Mouse (Mus musculus): ENCODE measurements around the gene Agbl2.

Gene Agbl2

GRCm38 (mm10) chr2:90874025-90874424, 91.5 kb downstream of the Agbl2 start:
- DNase-seq: no peak

- DNase-seq: no peak
Measured at GRCm38 (mm10) chr2:90875239-90875638, 92.7 kb downstream of the Agbl2 start.

- no peak for DNase-seq
Measured at GRCm38 (mm10) chr2:90877584-90878259, 95.2 kb downstream of the Agbl2 start.

- no peak for DNase-seq
Measured at GRCm38 (mm10) chr2:90879419-90879818, 96.9 kb downstream of the Agbl2 start.

DNA sequence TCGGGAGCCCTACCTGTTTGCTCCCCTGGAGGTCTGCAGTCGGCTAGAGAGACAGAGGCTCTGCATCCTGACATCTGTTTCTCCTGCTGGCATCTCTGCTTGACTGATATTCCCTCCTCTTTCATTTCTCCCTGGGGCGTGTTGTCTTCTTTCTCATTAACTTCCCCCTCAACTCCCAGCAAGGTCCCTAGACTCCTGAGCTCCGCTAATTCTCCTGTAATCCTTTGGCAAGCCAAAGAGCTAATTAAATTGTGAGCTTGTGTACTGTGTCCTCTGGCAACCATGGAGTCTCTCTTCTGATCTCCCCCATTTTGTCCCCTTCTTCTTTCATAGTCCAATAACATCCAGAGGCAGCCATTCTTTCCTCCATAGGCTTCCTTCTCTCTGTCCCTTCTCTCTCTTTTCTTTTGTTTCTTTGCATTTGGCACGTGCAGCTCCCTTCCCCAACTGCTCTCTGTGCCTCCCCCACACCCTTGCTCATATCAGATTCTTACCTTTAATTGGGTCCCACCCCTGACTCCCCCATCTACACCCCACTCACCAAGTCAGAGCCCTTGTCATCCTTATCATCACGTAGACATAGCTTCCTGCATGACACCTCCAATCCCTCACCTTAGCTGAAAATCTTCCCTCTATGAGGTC, 97.7 kb downstream of the Agbl2 start:
- no peak for DNase-seq

GRCm38 (mm10) chr2:90881824-90882223, 99.3 kb downstream of the Agbl2 start:
- DNase-seq: no peak

Measured in kidney, postnatal 25 days (tissue).